Mouse (Mus musculus) kidney, adult 18-20 months (tissue): ENCODE data around the gene Med26.

Source experiments
- DNase-seq: peaks from one replicate; pipeline ENCODE4 v3.0.0; 2021

Gene Med26

DNA sequence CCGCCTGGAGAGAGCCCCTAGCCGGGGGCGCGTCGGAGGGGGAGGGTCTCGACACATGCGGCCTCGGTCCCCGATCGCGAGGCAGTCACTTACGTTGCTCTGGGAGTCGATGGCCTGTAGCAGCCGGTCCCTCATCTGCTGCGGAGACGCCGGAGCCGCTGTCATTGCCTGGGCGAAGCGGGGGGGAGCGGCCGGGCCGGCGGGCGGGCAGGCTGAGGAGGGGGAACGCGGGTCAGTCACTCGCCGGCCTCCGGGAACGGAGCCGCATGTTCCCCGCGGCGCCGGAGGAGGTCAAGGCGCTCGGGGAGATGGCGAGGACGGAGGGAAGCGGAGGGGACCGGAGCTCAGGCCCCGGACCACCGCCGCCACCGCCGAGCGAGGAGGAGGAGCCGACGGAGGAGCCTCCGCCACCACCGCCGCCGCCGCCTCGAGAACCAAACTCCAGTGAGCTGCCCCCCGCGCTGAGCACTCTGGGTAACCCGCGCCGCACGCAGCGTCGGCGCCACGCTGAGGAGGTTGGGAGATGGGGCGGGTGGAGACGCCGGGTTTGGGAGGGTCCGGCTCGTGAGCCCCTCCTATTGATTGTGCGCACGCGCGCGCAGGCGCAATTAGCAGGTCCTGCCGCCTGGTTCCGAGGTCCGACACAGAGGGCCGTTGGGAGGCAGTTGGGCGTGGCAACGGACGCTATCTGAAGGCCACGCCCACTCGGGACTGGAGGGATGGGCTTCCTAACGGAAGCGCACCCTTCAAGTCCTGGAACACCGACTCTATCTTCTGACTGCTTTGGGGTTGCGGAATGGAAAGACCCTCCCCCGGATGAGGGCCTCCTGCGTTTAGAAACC lies at the start of gene Med26:
Med26 (minus strand) TSS at position 469 of the 842 bp plus-strand sequence.
- peak; percentile 96 for DNase-seq

DNA sequence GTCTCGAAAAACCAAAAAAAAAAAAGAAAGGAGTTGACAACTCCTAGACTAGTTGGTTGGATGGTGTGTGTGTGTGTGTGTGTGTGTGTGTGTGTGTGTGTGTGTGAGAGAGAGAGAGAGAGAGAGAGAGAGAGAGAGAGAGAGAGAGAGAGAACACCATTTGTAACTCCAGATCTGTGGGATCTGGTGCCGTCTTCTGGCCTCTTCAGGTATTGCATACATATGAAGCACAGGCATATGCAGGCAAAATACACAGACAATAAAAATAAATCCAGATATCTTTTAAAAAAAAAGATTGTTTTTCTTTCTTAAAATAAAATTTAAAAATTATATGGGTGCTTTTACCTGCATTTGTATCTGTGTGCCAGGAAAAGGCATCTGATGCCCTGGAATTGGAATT lies 42.1 kb upstream of the Med26 start:
- peak; percentile 50 for DNase-seq

DNA sequence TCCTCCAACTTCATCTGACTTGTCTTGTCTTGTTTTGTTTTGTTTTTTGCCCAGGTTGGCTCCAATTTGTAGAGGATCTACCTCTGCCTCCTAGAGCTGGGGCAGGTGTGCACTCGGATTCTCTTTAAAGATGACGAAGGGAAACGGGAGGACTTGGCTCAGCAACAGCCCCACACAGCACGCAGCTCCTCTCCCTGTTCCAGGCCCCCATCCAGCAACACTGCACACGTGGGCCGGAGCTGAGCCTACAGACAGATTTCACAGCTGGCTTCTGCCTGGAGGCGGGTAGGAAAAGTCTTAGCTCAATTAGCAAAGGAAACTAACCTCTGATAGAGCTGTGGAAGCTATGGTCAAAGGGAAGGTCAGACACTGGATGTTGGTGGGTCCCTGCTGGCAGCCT lies 41.2 kb upstream of the Med26 start:
- no peak for DNase-seq

DNA sequence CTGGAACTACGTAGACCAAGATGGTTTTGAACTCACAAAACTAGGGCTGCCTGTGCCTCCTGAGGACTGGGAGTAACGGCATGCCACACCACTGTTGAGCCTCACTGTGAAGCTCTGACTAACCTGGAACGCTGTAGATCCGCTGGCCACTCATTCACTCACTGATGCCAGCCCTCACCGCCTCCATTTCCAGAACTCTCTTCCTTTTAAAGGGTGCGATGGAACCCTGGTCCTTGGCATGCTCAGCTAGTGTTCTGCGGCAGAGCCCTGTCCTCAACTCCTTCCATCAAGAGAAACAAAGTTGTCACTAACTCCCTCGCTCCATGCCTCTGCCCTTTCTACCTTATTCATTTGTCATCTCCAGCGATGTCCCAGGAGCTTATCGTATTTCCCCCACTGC lies 40.8 kb upstream of the Med26 start:
- no peak for DNase-seq

DNA sequence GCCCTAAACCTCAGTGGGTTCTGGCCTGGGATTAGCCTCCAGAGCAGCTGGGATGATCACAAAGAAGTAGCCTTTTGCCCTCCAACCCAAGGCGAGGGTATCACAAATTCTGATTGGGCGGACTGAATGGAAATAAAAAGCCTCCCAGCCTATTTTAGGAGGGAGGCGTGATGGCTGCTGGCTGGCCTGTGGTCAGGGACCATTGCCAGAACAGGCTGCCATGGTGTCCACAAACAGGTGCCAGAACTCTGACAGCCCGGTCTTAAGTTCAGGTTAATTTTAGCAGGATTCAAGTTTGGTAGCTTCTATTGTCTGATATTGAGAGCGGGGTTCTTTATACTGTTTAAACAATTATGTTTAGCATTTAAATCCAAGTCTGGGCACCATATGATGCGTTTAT lies 39.7 kb upstream of the Med26 start:
- DNase-seq, result no peak

DNA sequence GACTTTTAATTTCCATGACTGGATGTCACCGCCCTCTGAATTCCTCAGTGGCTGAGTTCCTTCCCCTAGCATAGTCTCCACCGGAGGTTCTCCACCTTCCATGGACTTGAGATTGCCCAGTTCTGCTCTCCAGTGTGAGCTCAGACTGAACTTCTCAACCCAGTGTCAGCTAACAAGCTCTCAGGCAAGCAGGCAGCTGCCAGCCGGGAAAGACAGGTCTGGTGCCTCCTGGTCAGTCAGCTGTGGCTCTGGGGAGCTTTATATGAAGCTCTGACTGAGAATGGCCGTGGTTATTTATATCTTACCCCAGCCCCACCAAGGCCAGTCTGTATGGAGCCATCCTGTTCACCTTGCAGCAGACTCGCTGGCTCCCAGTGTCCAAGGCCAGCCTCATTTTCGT lies 36.3 kb upstream of the Med26 start:
- DNase-seq, result no peak

DNA sequence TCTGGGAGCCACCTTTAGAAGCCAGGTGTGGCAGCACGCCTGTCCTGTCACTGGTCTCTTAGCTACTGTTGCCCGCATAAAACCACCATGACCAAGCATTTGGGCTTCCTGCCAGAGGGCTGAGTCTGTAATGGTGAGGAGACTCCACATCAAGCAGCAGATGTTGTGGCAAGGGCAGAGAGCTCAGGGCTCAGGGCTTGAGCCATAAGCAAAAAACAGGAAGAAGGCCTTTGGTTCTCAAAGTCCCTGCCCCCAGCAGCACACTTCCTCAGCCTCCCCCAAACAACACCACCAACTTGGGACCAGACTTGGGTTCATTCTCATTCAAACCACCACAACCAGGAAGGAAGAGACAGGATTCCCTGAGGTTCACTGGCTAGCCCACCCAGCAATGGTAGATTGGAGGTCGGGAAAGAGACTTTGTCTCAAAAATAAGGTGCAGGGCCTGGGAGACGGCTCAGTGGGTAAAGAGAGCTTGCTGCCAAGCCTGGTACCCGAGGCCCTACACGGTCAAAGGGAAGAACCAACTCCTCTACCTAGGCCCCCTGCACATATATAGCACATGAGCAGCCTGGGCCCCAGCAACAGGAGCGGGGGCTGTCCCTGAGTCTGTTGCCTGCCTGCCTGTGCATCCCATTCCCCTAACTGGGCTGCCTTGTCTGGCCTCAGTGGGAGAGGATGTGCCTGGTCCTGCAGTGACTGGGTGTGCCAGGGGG lies 35.1 kb upstream of the Med26 start:
- DNase-seq, result peak; percentile 47

DNA sequence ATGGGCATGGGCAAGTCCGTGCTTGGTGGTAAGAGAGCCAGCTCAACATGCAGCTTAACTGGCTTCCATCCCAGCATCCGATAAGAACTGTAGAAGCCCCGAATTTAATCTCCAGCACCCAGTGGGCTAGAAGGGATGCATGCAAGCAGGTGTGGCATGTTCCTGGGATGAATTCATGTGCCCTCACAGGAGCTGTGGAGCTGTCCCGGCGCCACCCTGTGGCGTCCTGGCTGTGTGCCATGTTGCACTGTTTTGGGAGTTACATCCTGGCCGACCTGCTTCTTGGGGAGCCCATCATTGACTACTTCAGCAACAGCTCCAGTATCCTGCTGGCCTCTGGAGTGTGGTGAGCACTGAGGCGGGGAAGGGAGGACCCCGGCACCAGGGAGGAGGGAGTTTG lies 31.3 kb upstream of the Med26 start:
- DNase-seq, result no peak

DNA sequence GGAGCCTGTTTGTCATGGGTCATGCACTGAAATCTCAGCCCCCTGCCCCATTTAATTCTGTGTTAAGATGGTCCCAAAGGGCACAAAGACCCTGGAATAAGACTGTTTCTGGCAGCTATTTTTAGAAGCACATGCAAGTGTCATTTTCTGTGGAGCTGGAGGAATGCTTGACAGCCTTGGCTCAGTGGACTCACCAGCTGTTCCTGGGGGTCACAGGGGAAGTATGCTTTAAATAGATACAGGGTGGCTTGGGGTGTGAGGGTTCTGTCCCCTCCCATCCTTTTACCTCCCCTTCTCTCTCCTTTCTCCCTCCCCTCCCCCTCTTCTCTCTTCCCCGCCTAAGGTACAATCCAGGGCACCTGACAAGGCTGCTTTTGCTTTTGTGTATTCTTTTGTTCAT lies 29.9 kb upstream of the Med26 start:
- DNase-seq, result no peak

DNA sequence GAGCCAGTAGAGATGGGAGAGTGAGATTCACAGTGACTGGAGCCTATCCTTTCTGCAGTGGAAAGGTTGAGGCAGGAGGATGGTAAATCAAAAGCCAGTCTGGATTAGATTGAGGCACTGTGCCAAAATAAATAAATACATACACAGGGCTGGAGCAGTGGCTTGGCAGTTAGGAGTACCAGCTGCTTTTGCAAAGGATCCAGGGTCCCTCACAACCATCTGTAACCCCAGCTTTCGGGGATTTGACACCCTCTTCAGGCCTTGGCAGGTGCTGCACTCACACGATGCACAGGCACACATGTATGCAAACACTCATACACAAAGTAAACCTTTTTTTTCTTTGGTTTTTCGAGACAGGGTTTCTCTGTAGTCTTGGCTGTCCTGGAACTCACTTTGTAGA lies 29.2 kb upstream of the Med26 start:
- no peak for DNase-seq

DNA sequence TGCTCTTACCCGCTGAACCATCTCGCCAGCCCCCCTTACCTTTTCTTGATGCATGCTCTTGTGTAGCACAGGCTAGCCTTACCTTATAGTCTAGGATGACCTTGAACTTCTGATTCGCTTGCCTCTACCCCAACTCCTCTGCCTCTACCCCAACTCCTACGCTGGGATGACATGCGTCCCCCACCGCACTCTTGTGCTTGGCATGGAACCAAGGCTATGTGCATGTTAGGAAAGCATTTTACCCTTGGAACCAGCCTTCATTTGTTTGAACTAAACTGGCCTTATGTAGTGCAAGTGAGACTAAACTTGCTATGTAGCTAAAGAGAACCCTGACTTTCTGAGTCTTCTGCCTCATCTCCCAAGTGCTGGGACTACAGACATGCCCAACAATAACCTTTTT lies 27.8 kb upstream of the Med26 start:
- no peak for DNase-seq

DNA sequence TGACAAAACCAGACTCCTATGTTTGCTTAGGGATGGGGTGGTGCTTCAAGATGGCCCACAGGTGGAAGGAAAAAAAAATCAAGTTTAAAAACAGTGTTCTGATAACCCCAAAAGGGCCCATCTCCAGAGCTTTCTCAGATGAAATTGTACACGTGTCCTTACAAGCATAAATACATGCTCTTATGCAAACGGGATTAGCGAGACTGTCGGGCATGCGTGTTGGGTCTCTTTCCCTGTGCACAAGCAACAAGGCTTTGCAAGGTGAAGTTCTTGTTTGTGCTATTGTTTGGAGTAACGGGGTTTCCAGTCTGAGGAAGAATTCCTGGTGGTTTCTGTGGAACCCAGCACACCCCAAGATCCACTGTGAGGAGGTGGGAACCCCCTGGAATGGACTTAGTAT lies 25.4 kb upstream of the Med26 start:
- no peak for DNase-seq

DNA sequence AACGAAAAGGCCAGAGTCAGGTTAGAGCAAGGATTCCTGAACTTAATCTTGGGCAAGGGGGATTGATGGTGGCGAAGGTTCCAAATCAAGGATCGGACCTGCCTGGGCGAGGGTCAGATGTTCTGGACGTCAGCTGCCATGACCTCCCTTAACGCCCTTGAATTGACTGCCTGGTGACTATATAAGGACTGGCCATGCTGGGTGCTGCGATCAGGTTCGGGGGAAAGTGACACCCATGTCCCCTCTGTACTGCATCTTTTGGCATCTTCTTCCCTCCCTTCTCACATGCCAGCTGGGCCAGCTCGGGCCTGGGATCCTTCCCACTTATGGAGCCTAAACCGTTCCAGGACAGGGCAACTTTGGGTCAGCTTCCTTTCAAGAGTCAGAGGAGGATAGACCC lies 24.4 kb upstream of the Med26 start:
- no peak for DNase-seq

DNA sequence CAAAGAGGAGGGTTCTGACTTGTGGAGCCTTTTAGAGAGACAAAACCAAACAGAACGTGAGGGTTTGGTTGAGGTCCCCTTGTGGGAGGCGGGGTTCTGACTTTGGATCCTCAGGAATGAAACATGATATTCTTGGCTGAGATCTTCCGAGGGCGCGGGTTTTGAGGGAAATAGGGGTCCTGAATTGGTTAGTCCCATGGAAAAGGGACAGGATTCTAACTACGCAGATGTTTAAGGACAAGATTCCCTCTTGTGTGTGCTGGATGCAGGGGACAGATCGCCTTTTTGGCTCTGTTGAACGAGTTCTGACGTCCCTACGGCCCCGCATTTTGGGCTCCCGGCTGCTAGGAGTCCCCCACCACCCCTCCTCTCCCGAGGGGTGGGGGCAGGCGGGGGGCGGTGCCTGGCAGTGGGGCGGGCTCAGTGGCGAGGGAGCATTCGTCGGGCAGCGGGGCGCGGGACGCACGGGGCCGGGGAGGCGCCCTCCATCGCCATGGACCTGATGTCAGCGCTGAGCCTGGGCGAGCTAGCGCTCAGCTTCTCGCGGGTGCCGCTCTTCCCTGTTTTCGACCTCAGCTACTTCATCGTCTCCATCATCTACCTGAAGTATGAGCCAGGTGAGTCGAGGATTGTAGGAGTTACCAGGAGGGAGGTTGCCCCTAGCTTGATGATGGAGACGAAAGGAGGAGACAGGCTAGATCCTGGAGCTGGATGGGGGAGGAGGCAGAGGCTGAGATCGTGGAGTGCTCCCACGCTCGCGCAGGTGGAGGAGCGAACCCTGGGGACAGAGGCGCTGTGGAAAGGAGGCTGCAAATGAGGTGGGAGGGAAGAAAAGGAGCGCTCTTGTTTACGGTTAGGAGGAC lies 23.8 kb upstream of the Med26 start, which contains the start of gene Tmem38a:
Tmem38a (plus strand) TSS at position 445 of the 863 bp plus-strand sequence.
- DNase-seq, result peak; percentile 82

DNA sequence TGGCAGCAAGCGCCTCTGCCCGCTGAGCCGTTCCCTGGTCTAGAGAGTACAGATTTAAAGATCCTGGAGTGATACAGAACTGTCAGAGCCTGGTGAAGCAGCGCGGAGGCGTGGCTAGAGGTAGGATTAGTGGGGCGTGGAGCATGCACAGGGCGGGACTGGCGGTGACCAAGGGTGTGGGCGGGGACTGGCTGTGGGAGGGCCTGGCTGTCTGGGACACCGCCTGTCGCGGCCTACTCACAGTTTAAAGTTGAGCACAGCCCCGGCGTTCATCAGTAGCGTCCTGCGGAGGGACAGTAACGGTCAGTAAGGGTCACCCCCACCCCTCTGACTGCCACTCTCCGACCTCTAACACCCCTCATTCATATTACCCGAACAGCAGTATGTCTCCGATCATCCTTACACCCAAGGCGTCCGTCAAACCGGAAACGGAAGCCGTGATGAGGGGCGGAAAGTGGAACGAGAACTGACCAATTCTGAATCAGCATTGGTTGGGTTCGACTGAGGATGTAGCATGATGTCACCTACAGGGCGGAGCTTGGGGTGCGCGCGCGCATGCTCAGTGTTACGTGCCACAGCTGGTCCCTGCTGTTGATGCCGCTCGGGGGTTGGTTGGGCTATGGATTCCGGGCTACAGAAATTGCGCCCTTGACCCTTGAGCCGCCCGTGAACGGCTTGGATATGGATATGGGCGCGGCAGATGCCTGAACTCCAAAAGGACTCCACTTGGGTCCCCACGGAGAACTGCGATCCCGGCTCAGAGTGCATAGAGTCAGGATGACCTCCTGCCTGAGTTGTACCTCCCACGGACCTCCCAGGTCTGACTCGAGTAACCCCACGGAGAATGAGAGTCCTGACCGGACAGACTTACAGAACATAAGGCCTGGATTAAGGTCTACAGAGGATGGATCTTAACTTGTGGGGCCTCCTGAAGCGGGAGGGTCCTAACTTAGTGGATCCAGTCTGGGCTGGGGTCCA lies 22.9 kb upstream of the Med26 start, which contains the start of gene Smim7:
Smim7 (minus strand) TSS at position 456 of the 978 bp plus-strand sequence.
- DNase-seq, result peak; percentile 99

DNA sequence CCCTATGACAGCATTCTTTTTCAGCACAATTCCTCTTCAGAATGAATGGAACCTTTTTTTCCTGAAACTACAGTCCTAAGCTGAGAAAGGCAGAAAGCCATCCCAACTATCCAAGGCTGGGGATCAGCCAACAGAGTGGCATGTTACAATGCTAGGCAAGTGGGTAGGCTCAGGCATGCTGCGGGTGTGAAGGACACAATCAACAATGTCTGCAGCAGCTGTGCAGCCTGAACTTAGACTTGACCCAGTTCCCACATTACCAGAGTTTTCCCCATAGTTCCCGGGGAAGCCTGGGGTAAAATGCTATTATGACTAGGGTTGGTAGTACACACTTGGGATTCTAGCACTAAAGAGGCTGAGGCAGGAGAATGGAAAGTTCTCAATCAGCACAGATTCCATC lies 17.9 kb upstream of the Med26 start:
- no peak for DNase-seq

DNA sequence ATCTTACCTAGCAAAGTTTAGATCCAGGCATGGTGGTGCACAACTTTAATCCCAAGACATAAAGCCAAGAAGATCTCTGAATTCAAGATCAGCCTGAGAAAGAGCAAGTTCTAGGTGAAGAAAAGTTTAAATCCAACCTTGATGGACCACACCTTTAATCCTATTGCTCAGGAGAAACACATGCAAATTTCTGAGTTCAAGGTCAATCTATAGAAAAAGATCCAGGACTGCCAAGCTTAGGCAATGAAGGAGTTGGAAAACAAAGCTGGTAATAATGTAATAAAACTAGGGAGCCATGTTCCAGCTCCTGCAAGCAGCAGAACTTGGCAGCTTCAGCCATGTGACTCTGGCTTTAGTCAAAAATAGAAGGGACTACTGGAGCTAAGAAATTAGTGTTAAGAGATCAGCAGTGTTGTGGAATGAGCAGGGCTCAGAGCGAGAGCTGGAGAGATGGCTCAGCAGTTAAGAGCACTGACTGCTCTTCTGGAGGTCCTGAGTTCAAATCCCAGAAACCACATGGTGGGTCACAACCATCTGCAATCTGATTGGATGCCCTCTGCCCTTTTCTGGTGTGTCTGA lies 13.1 kb upstream of the Med26 start:
- DNase-seq, result no peak

DNA sequence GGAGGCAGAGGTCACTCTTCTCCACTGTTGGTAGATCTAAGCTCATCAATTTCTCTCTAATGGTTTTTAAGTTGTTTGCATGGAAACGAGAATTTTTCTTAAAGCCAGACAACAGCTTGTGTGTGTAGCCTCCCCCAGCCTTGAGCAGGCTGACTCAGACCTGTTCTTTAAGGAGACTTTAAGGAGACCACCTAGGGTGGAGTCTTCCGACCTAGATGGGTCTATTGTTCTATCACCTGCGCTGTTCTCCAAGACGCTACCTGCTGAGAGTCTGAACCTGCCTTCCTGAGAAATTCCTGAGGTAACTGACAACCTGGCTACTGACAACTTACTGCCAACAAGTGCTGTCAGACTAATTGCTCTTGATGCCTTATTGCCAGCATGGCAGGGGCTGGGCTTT lies 7.7 kb upstream of the Med26 start:
- no peak for DNase-seq

DNA sequence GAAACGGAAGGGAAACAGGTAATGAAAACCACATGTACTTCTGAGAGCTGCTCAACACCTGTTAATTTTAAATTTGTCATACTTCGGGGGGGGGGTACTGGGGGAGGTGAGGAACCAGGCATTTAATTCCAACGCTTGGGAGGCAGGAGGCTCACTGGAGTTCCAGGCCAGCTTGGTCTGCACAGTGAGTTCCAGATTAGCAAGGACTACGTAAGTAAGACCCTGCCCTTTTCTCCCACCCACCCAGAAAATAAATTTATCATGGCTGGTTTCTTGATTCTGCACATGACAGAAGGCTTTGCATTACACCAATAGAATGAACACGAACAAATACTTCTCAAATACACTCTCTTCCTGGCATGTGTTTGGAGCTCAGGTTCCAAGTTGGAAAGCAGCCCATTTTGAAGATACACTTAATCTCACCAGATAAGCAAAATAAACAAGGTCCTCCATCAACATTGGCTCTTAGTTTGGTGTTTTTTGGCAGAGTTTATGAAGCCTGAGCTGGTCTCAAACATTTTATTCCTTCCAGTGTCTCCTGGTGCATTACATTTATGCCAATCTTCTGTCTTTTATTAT lies 1.3 kb upstream of the Med26 start:
- no peak for DNase-seq

DNA sequence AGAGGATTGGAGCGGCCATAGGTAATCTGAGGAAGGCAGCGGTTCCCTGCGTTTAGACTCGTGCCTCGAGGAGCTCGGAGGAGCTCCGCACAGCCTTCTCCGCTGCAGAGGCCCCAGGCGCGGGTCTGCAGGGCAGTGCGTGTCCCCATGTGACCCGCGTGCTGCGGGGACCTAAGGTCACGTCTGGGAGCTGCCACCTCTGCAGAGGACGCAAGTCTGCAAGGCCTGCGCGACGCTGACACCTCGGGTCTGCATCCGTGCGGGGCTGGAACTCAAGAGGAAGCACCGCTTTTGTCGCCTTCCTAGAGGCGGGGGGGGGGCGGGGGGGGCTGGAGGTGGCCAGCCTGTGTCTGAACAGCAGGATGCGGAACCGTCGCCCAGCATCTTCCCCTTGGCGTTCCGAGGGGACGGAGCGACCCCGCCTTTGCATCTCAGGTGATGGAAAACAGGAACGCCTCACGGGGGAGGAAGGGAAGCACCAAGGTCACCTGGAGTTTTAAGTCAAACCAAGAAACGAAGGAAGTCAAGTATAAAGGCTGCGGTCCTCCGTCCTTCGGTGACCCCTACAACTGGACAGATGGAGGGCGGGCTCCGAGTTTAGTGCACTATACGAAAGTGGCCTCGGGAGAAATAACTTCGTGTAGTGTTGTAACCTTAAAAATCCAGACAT lies 709 bp upstream of the Med26 start:
- DNase-seq, result no peak
